Mouse (Mus musculus): ENCODE results near the gene Olfr878. TPM values are rescaled to one million over a fixed set of nuclear protein-coding genes. Genes with fewer than 3 reads are reported as not detected.

The Olfr878 gene
- polyA plus RNA-seq (2015; fragmentation: Illumina TruSeq; extraction: RNeasy Lipid Tissue Mini Kit (QIAGEN cat#74804); ENCODE audit: low read depth, low replicate concordance): not detected

GRCm38 (mm10) chr9:37917540-37917939, at the start of gene Olfr878:
Gene Olfr878 (plus strand): TSS chr9:37917840.

GRCm38 (mm10) chr9:37896661-37897060, 21.0 kb upstream of the Olfr878 start, which contains the start of gene Olfr145:
Gene Olfr145 (plus strand): TSS chr9:37896724.

Other genes with a start within 250 kb of the Olfr878 start
- not detected for gene Panx3, start 248.6 kb upstream of the Olfr878 start, polyA plus RNA-seq (2015; fragmentation: Illumina TruSeq; extraction: RNeasy Lipid Tissue Mini Kit (QIAGEN cat#74804); ENCODE audit: low read depth, low replicate concordance)
- gene Olfr160, start 201.6 kb upstream of the Olfr878 start, polyA plus RNA-seq (2015; fragmentation: Illumina TruSeq; extraction: RNeasy Lipid Tissue Mini Kit (QIAGEN cat#74804); ENCODE audit: low read depth, low replicate concordance): not detected
- not detected for gene Olfr874, start 172.7 kb upstream of the Olfr878 start, polyA plus RNA-seq (2015; fragmentation: Illumina TruSeq; extraction: RNeasy Lipid Tissue Mini Kit (QIAGEN cat#74804); ENCODE audit: low read depth, low replicate concordance)
- gene Olfr875, start 146.0 kb upstream of the Olfr878 start, polyA plus RNA-seq (2015; fragmentation: Illumina TruSeq; extraction: RNeasy Lipid Tissue Mini Kit (QIAGEN cat#74804); ENCODE audit: low read depth, low replicate concordance): not detected
- not detected for gene Olfr876, start 114.8 kb upstream of the Olfr878 start, polyA plus RNA-seq (2015; fragmentation: Illumina TruSeq; extraction: RNeasy Lipid Tissue Mini Kit (QIAGEN cat#74804); ENCODE audit: low read depth, low replicate concordance)
- gene Olfr877, start 63.6 kb upstream of the Olfr878 start, polyA plus RNA-seq (2015; fragmentation: Illumina TruSeq; extraction: RNeasy Lipid Tissue Mini Kit (QIAGEN cat#74804); ENCODE audit: low read depth, low replicate concordance): not detected
- not detected for gene Olfr145, start 21.1 kb upstream of the Olfr878 start, polyA plus RNA-seq (2015; fragmentation: Illumina TruSeq; extraction: RNeasy Lipid Tissue Mini Kit (QIAGEN cat#74804); ENCODE audit: low read depth, low replicate concordance)
- gene Olfr881, start 74.0 kb downstream of the Olfr878 start, polyA plus RNA-seq (2015; fragmentation: Illumina TruSeq; extraction: RNeasy Lipid Tissue Mini Kit (QIAGEN cat#74804); ENCODE audit: low read depth, low replicate concordance): not detected
- not detected for gene Olfr883, start 108.0 kb downstream of the Olfr878 start, polyA plus RNA-seq (2015; fragmentation: Illumina TruSeq; extraction: RNeasy Lipid Tissue Mini Kit (QIAGEN cat#74804); ENCODE audit: low read depth, low replicate concordance)
- gene Olfr884, start 128.7 kb downstream of the Olfr878 start, polyA plus RNA-seq (2015; fragmentation: Illumina TruSeq; extraction: RNeasy Lipid Tissue Mini Kit (QIAGEN cat#74804); ENCODE audit: low read depth, low replicate concordance): not detected
- not detected for gene Olfr885, start 143.5 kb downstream of the Olfr878 start, polyA plus RNA-seq (2015; fragmentation: Illumina TruSeq; extraction: RNeasy Lipid Tissue Mini Kit (QIAGEN cat#74804); ENCODE audit: low read depth, low replicate concordance)
- gene Olfr887, start 166.2 kb downstream of the Olfr878 start, polyA plus RNA-seq (2015; fragmentation: Illumina TruSeq; extraction: RNeasy Lipid Tissue Mini Kit (QIAGEN cat#74804); ENCODE audit: low read depth, low replicate concordance): not detected
- gene Olfr888, start 190.3 kb downstream of the Olfr878 start, polyA plus RNA-seq (2015; fragmentation: Illumina TruSeq; extraction: RNeasy Lipid Tissue Mini Kit (QIAGEN cat#74804); ENCODE audit: low read depth, low replicate concordance): not detected
- not detected for gene Olfr889, start 197.4 kb downstream of the Olfr878 start, polyA plus RNA-seq (2015; fragmentation: Illumina TruSeq; extraction: RNeasy Lipid Tissue Mini Kit (QIAGEN cat#74804); ENCODE audit: low read depth, low replicate concordance)
- not detected for gene Olfr890, start 224.7 kb downstream of the Olfr878 start, polyA plus RNA-seq (2015; fragmentation: Illumina TruSeq; extraction: RNeasy Lipid Tissue Mini Kit (QIAGEN cat#74804); ENCODE audit: low read depth, low replicate concordance)

Measured in brain, adult 10 weeks (tissue).